Mouse (Mus musculus): ENCODE measurements around the gene Ap1m2. TPM values are rescaled to one million over a fixed set of nuclear protein-coding genes. Genes with fewer than 3 reads are reported as not detected.

The Ap1m2 gene
- total and polyA plus RNA-seq, 3 experiments, result 0.73 to 1.0 TPM; not detected in 1

DNA sequence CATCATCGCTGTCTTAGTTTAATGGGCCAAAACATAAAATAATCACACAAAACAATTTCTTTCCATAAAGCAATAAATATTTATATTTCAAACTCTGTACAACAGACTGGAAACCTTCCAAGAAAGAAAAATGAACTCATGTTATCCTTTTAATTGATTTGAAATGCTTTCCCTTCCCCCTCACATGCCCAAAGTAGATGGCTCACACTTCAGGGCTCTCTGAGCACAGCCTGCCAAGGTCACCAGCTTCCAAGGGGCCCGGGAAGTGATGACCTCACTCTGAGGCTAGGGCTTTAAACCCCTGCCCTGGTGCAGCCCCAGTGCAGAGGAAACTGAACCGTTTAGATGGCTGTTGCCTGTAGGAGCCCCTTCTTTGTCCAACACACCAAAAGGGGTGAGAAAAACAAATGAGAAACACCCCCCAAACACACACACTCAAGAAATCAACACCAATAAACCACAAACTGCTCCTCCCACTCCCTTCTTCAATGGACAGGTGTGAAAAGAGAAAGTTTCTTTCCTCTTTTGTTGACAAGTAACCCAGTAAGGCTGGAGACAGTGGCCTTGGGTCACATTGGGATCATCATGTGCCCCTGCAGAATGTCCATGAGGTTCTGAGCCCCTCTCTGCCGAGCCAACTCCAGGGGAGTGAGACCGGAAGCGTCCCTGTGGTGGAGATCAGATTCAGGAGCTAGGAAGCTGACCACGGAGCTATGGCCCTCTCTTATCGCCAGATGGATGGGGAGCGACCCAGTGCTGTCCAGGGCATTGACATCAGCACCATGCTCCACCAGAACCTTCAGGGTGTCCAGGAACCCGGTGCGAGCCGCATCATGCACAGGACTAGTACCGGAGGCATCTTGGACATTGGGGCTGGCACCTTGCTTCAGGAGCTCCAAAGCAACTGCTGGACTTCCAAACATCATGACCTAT is 23.5 kb downstream of the Ap1m2 start:
- Histone ChIP-seq H3K27me3 (ENCODE audit: control insufficient read depth in 1 of 2, insufficient read depth in 2 of 2, low read length in 2 of 2) (no peaks in the 10 kb centered on the region), H3K9me3 (replicated peaks; ENCODE audit: insufficient read depth, low read length) (no peaks in the 10 kb centered on the region), H3K27ac (ENCODE audit: control insufficient read depth, low read depth, low read length) (peak overlapping the region; percentile 87), H3K4me3 (ENCODE audit: control insufficient read depth in 1 of 2, insufficient read depth in 1 of 2, low read depth in 2 of 2, low read length in 2 of 2) (peak overlapping the region; percentile 37 to 62), H3K36me3 (ENCODE audit: control insufficient read depth in 1 of 2, insufficient read depth in 2 of 2, low read length in 2 of 2) (peaks cover 15 to 40% of the 10 kb centered on the region in 2 experiments), H3K79me2 (ENCODE audit: control insufficient read depth, insufficient read depth, low read length, poor library complexity) (peaks cover 52% of the 10 kb centered on the region), H3K9ac (ENCODE audit: control insufficient read depth, low read depth, low read length, poor library complexity, severe bottlenecking) (peak overlapping the region; percentile 55), H3K4me1 (ENCODE audit: control insufficient read depth in 1 of 2, insufficient read depth in 2 of 2, low read length in 2 of 2) (peaks cover 26 to 28% of the 10 kb centered on the region in 2 experiments)
- TF ChIP-seq EP300 (IDR thresholded peaks at IDR 0.05; ENCODE audit: low read depth in 1 of 2, low read length in 2 of 2) (no peak), POLR2AphosphoS5 (IDR thresholded peaks at IDR 0.05; ENCODE audit: borderline replicate concordance, low read depth, low read length) (no peak), E2F4 (IDR thresholded peaks at IDR 0.05; ENCODE audit: borderline replicate concordance, low read depth, low read length) (no peak), GABPA (IDR thresholded peaks at IDR 0.05; ENCODE audit: low read depth, low read length) (no peak), BHLHE40 (IDR thresholded peaks at IDR 0.05; ENCODE audit: borderline replicate concordance, low read depth, low read length) (no peak), ELF1 (IDR thresholded peaks at IDR 0.05; ENCODE audit: low read depth, low read length) (no peak), ETS1 (IDR thresholded peaks at IDR 0.05; ENCODE audit: low read depth, low read length) (no peak), POLR2AphosphoS2 (IDR thresholded peaks at IDR 0.05; ENCODE audit: low read length) (no peak), ZNF384 (IDR thresholded peaks at IDR 0.05; ENCODE audit: low read depth, low read length) (no peak), ZMIZ1 (IDR thresholded peaks at IDR 0.05; ENCODE audit: low read depth, low read length) (no peak), ZKSCAN1 (IDR thresholded peaks at IDR 0.05; ENCODE audit: low read depth, low read length) (no peak), KAT2A (conservative IDR thresholded peaks at IDR 0.05; ENCODE audit: low read depth, low read length) (no peak)
- peak; percentile 82 for DNase-seq (ENCODE audit: low read depth, low spot score)

DNA sequence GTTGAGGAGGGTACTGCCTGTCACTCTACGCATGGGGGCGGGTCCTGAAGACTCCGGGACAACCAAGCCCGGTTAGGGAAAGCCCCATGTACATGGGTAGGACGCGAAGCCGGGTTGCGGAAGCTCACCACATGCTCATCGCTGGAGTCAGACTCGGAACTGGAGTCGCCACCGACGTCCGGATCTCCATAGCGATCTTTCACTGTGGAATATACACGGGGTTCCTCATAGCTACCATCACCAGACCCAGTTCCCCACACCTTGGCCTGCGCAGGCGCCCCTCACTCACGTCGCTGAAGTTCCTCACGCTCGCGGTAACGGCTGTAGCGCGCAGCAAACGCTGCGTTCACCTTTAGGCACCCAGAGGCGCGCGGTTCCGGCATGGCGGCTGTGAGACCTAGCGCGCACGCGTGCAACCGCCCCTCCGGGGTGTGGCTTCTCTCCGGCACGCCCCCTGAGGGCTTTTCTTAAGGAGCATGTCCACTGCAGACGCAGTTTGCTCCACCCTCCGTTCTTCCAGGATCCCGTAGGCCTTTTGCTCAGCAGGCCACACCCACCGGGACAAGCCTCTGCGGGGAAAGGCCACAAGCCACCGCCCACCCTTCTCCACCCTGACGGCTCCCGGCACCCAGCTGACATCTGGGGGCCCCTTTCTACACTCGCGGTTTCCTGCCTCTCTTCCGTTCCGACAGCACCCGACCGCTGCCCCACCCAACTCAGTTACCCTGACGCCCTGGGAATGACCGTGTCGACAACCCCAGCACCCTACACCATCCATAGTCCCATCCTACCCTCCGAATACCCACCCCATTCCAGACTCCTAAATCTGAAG is 24.4 kb downstream of the Ap1m2 start, which contains the start of gene Kri1:
Kri1 (minus strand) TSS at position 399 of the 832 bp plus-strand sequence.
- peak; percentile 100 for DNase-seq (ENCODE audit: low read depth, low spot score)
- Histone ChIP-seq H3K27ac (ENCODE audit: control insufficient read depth, low read depth, low read length) (peak within 1 kb of the TSS; percentile 87), H3K4me1 (ENCODE audit: control insufficient read depth in 1 of 2, insufficient read depth in 2 of 2, low read length in 2 of 2) (peaks cover 26 to 28% of the 10 kb centered on the region in 2 experiments), H3K79me2 (ENCODE audit: control insufficient read depth, insufficient read depth, low read length, poor library complexity) (peaks cover 52% of the 10 kb centered on the region), H3K9ac (ENCODE audit: control insufficient read depth, low read depth, low read length, poor library complexity, severe bottlenecking) (peak within 1 kb of the TSS; percentile 75), H3K4me3 (ENCODE audit: control insufficient read depth in 1 of 2, insufficient read depth in 1 of 2, low read depth in 2 of 2, low read length in 2 of 2) (peak within 1 kb of the TSS; percentile 69 to 71), H3K9me3 (replicated peaks; ENCODE audit: insufficient read depth, low read length) (no peaks in the 10 kb centered on the region), H3K36me3 (ENCODE audit: control insufficient read depth in 1 of 2, insufficient read depth in 2 of 2, low read length in 2 of 2) (peaks cover 19 to 40% of the 10 kb centered on the region in 2 experiments), H3K27me3 (ENCODE audit: control insufficient read depth in 1 of 2, insufficient read depth in 2 of 2, low read length in 2 of 2) (no peaks in the 10 kb centered on the region)
- TF ChIP-seq TAL1 (IDR thresholded peaks at IDR 0.05; ENCODE audit: low read length), result peak; percentile 31; the same call in 1 of the 2 replicates
- 0 out of 2 replicates have a peak, but pooled peaks have one; percentile 79 for TF ChIP-seq UBTF (IDR thresholded peaks at IDR 0.05; ENCODE audit: borderline replicate concordance, insufficient read depth, low read depth, low read length)
- TF ChIP-seq MEF2A (IDR thresholded peaks at IDR 0.05; ENCODE audit: extremely low read depth, insufficient replicate concordance, low read depth, low read length, poor library complexity, severe bottlenecking), result no peak
- peak; percentile 89 for TF ChIP-seq TBP (IDR thresholded peaks at IDR 0.05; ENCODE audit: low read depth, low read length)
- peak; percentile 81; the same call in 1 of the 2 replicates for TF ChIP-seq POLR2AphosphoS5 (IDR thresholded peaks at IDR 0.05; ENCODE audit: borderline replicate concordance, low read depth, low read length)
- TF ChIP-seq POLR2A (IDR thresholded peaks at IDR 0.05; ENCODE audit: control insufficient read depth in 1 of 2, insufficient read depth in 1 of 2, low read depth in 1 of 2, low read length in 2 of 2, poor library complexity in 1 of 2), result peak in 1 of 2 experiments; percentile 100; a peak in 2 of 4 replicates
